Mouse (Mus musculus) bone marrow, adult 2 months (tissue): ENCODE measurements around the gene Ttc9c. TPM values are rescaled to one million over a fixed set of nuclear protein-coding genes. Genes with fewer than 3 reads are reported as not detected.
A peak's percentile ranks its signal among the peaks of the same experiment; 100 is the strongest.

Experiments
- H3K27ac ChIP-seq: fragments of 200-500 bp; 2 replicates; pipeline ENCODE4 v1.5.1; 2012; ENCODE audit warnings: low read depth, mild to moderate bottlenecking, control low read depth, inconsistent platforms, low read length; ENCODE audit not compliant: control insufficient read depth, poor library complexity, insufficient read depth
- H3K4me1 ChIP-seq: fragments of 200-500 bp; 2 replicates; pipeline ENCODE4 v1.6.1; 2011; ENCODE audit warnings: low read length; ENCODE audit not compliant: control insufficient read depth, insufficient read depth
- H3K4me3 ChIP-seq: fragments of 200-500 bp; replicated peaks from 2 replicates; pipeline ENCODE3; 2011; ENCODE audit warnings: mild to moderate bottlenecking, low read depth, low read length, control low read depth; ENCODE audit not compliant: control insufficient read depth
- CTCF ChIP-seq: fragments of 200-500 bp; IDR thresholded peaks from 2 replicates; pipeline ENCODE4 v1.5.1; 2011; ENCODE audit warnings: low read length, control low read depth; ENCODE audit not compliant: control insufficient read depth, insufficient read depth
- POLR2A ChIP-seq: fragments of 200-500 bp; IDR thresholded peaks from 2 replicates; pipeline ENCODE4 v1.6.1; 2011; ENCODE audit warnings: low read depth, mild to moderate bottlenecking, control low read depth, low read length, borderline replicate concordance; ENCODE audit not compliant: control insufficient read depth
- WGBS: fragments of 180-500 bp; shearing (Covaris S2); methylation state at CpG from one replicate; pipeline ENCODE4 v1.1.7; 2018; 5-methylcytosine and 5-hydroxymethylcytosine counted together
- polyA plus RNA-seq: library from polyadenylated mRNA; stranded (reverse); fragments of >200 nt; gene quantifications from 2 replicates; pipeline ENCODE4 v1.2.4, GENCODE M21; 2011; ENCODE audit warnings: low replicate concordance; ENCODE audit not compliant: missing spikeins, insufficient read depth, insufficient read length

Ttc9c gene
- polyA plus RNA-seq: 18.1 and 20.3 TPM in 2 replicates

DNA sequence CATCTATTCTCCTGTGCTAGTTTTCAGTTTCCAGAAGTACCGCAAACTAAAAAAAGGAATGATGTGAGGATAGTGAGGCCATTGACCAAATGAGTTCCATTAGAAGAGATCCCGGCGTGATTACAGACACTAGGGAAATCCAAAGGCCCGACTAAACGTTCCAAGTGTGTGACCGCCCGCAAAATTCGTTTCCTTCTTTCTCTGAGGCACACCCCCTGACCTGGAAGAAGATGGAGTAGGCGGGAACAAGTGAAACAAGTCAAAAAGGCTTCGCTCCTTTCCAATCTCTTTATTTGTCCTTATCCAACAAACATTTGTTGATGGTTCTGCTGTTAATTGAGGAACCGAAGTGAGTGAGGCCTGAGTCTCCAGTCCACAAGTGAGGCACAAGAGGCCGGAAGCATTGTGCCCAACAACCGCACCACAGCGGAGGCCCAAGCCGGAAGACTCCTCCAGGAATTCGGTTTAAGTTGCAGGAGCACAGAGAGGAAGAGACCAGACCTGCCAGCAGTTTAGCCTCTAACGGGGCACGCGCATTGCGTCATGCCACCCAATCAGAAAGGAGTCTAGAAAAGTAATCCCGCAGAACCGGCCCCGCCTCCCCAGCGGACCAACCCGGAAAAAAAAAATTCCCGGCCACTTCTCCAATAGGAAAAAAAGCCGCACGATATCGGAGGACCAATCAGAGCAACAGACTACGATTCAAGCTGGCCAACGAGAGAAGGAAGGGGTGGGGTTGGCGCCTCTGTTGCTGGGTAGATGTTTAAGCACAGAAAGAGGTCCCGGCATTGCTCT lies at the start of gene Ttc9c:
Ttc9c (minus strand) TSS at position 533 of the 795 bp plus-strand sequence.
- TF ChIP-seq POLR2A (peak; percentile 72), CTCF (no peak)
- Histone ChIP-seq H3K27ac (peak within 1 kb of the TSS; percentile 98), H3K4me3 (peak within 1 kb of the TSS; percentile 98), H3K4me1 (peaks cover 1% of the 10 kb centered on the region; the same call in 1 of the 2 replicates)
- WGBS: under 1% methylated on average over 33 of the region's 33 CpGs

DNA sequence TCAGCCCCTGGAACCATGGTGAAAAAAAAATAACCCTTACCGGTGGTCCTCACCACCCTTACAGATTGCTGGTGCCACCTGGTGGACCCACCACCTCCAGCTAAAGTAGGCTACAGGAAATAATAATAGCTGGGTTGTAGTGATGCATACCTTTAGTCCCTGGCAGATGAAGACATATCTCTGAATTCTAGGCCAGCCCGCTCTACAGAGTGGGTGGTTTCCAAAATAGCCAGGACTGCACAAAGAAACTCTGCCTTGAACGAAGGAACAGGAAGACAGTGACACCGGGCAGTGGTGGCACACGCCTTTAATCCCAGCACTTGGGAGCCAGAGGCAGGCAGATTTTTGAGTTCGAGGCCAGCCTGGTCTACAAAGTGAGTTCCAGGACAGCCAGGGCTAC lies 45.1 kb upstream of the Ttc9c start:
- WGBS: 81% methylated on average over 6 of the region's 6 CpGs
- no peaks in the 10 kb centered on the region for H3K4me1 ChIP-seq
- TF ChIP-seq CTCF: no peak
- no peak for TF ChIP-seq POLR2A
- no peak overlapping the region for H3K27ac ChIP-seq
- no peak overlapping the region for H3K4me3 ChIP-seq

DNA sequence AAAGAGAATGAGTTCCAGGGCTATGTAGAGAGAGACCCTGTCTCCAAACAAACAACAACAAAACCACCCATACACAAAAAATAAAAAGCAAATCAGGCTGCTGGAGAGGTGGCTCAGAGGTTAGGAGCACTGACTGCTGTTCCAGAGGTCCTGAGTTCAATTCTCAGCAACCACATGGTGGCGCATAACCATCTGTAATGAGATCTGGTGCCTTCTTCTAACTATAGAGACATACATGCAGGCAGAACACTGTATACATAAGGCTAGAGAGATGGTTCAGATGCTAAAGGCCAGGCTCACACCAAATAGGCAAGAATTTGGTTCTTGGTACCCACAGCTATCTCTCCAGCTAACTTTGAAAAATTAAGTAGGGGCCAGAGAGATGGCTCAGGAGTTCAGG lies 39.9 kb upstream of the Ttc9c start:
- Histone ChIP-seq H3K27ac (no peak overlapping the region), H3K4me1 (no peaks in the 10 kb centered on the region), H3K4me3 (no peak overlapping the region)
- 30% methylated on average over 1 of the region's 1 CpGs for WGBS
- no peak for TF ChIP-seq POLR2A
- TF ChIP-seq CTCF: peak; percentile 33; the same call in 1 of the 2 replicates

DNA sequence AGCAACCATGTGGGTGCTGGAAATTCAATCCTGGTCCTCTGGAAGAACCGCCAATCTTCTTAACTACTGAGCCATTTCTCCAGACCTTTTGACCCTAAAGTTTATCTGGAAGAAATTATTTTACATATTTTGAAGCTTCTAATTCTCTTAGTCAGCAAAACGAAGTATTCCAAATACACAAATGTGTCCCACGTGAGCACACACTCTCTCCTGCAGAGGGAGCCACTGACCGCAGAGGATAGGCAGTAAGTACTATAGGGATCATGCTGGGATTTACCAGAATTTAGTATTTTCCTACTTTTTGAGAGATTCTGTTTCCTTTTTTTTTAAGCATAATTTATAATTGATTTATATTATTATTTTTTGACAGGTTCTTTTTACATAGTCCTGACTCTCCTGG lies 38.6 kb upstream of the Ttc9c start:
- WGBS: 26% methylated on average over 4 of the region's 4 CpGs
- Histone ChIP-seq H3K4me3 (no peak overlapping the region), H3K27ac (no peak overlapping the region), H3K4me1 (no peaks in the 10 kb centered on the region)
- TF ChIP-seq CTCF (peak; percentile 75), POLR2A (no peak)

- TF ChIP-seq CTCF (no peak), POLR2A (no peak)
- H3K4me1 ChIP-seq: no peaks in the 10 kb centered on the region
- H3K4me3 ChIP-seq: no peak overlapping the region
- WGBS: 81% methylated on average over 3 of the region's 3 CpGs
- H3K27ac ChIP-seq: no peak overlapping the region
Observed at GRCm38 (mm10) chr19:8853117-8853516, 34.0 kb upstream of the Ttc9c start.

- Histone ChIP-seq H3K4me3 (no peak overlapping the region), H3K4me1 (no peaks in the 10 kb centered on the region), H3K27ac (no peak overlapping the region)
- 74% methylated on average over 10 of the region's 10 CpGs for WGBS
- TF ChIP-seq POLR2A: no peak
- TF ChIP-seq CTCF: no peak
Observed at GRCm38 (mm10) chr19:8852236-8852928, 33.2 kb upstream of the Ttc9c start.

DNA sequence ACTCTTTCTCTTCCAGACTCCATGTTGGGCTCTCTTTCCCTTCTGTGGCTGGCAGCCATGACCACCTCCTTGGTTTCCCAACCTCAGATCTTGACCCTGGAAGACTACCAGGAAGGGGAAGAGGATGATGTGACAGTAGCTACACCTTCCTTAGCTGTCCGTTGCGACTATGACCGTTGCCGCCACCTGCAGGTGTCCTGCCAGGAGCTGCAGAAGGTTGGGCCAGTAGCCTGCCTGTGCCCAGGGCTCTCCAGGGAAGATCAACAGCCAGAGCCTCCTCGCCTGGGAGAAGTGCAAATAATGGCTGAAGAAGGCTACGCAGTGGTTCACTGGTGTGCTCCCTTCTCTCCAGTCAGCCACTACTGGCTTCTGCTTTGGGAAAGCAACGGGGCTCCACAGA lies 32.5 kb upstream of the Ttc9c start:
- no peaks in the 10 kb centered on the region for H3K4me1 ChIP-seq
- no peak for TF ChIP-seq CTCF
- TF ChIP-seq POLR2A: no peak
- WGBS: 69% methylated on average over 7 of the region's 7 CpGs
- no peak overlapping the region for H3K4me3 ChIP-seq
- H3K27ac ChIP-seq: no peak overlapping the region

- Histone ChIP-seq H3K27ac (no peak within 1 kb of the TSS), H3K4me3 (no peak within 1 kb of the TSS), H3K4me1 (no peaks in the 10 kb centered on the region)
- no peak for TF ChIP-seq POLR2A
- no peak for TF ChIP-seq CTCF
- 59% methylated on average over 7 of the region's 7 CpGs for WGBS
Observed at GRCm38 (mm10) chr19:8850402-8850901, 31.3 kb upstream of the Ttc9c start, which contains the start of gene Lrrn4cl. Gene Lrrn4cl (plus strand): TSS chr19:8850768.
